Mouse (Mus musculus) spleen, adult 18-20 months (tissue): Measurements from ENCODE around the gene Mylip.

ENCODE experiments used
- DNase-seq, 2 experiments: peaks; one replicate each; pipeline ENCODE4 v3.0.0; 2022; ENCODE audit warnings: mixed read lengths in 2 of 2

The Mylip gene

DNA sequence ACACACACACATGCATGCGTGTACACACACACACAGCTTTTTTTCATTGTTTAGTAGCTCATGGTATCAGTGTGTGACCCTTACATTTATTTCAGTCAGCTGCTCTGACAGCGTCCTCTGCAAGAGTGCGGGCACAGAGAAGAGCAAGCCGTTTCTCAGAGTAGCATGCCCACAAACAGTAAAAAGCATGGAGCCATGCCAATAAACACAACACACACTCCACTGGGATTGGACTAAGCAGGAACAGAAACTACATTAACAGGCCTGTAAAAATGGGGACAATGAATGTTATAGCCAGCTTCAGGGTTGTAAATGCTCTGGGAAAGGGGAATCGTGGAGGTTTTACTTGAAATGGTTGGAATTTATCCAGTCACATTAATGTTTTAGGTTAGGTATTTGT lies 50.7 kb downstream of the Mylip start:
- no peak for DNase-seq

- DNase-seq = no peak
Measured at GRCm38 (mm10) chr13:45442451-45442850, 52.9 kb downstream of the Mylip start.

- peak; percentile 55 to 65 for DNase-seq
Measured at GRCm38 (mm10) chr13:45442918-45443535, 53.5 kb downstream of the Mylip start.

DNA sequence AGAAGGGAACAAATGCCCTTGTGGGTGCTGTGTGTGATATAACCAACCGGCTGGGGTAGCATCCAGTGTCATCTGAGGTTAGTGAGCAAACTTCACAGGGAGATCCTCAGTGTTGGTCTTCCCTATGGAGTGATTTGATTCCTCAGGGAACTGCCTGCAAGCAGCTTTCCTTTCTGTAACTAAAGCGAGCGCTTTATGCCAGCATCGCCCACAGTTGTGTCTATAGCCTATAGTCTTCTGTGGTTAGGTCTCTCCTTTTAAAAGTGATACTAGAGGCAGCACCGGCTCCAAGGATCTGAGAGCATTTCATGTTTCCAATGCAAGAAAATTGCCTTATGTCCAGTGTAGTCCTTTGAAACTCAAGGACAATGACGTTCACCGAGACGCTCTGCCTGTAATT lies 54.7 kb downstream of the Mylip start:
- no peak for DNase-seq

DNA sequence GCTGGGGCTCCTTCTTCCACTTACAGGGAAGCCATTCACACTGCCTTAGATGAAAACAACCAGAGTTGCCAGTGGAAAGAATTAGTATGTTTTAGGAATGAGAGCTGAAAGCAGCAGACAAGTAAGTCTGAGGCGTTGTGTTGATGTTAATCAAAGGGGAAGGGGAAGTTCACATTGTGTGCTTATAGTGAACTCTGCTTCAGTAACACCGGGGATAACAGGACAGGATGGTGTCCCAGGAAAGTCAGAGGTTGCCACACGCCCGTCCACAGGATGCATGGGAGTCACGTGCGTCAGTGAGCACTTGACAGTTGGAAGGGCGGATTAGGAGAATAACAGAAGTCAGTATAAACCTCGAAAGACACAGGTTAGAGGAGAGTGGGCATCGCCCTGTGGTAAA lies 55.1 kb downstream of the Mylip start:
- DNase-seq = no peak

- DNase-seq = no peak
Measured at GRCm38 (mm10) chr13:45446636-45447035, 57.1 kb downstream of the Mylip start.

- no peak for DNase-seq
Measured at GRCm38 (mm10) chr13:45452437-45452836, 62.9 kb downstream of the Mylip start.

DNA sequence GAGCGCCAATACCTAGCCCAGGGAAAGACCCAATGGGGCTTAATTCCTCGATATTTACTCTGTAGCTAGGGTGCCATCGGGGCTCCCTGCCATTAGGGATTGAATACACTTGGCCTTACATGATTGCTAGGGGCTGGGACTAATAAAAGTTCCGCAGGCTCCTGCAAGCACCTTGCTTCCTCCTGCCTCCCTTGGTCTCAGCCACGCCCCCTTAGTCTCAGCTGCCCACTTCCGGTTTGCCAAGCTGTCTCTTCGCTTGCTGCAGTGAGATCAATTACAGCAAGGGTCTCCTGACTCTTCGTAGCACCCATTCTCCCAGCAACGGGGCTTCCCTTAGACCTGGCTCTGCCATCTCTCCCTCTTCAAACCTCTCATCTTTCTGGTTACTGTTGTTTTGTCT lies 63.5 kb downstream of the Mylip start:
- peak; percentile 46 to 53 for DNase-seq

DNA sequence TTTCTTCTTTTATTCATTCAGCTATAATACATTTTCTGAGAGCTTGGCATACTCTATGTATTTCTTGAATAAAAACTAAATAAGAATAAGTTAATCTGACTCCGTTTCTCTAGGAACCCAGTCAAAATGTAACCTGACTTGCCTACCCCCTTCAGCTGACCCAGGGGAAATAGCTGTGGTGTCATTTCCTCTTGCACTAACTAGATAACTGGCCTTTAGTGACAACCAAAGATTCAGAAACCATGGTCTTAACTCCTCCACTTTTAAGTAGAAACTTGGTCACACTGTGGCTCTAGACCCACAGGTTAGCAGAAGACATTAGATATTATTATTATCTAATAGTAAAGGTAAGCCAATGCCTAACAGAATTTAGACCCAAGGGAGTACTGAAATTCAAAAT lies 64.5 kb downstream of the Mylip start:
- DNase-seq = no peak

GRCm38 (mm10) chr13:45454641-45455040 lies 65.1 kb downstream of the Mylip start:
- DNase-seq = no peak

DNA sequence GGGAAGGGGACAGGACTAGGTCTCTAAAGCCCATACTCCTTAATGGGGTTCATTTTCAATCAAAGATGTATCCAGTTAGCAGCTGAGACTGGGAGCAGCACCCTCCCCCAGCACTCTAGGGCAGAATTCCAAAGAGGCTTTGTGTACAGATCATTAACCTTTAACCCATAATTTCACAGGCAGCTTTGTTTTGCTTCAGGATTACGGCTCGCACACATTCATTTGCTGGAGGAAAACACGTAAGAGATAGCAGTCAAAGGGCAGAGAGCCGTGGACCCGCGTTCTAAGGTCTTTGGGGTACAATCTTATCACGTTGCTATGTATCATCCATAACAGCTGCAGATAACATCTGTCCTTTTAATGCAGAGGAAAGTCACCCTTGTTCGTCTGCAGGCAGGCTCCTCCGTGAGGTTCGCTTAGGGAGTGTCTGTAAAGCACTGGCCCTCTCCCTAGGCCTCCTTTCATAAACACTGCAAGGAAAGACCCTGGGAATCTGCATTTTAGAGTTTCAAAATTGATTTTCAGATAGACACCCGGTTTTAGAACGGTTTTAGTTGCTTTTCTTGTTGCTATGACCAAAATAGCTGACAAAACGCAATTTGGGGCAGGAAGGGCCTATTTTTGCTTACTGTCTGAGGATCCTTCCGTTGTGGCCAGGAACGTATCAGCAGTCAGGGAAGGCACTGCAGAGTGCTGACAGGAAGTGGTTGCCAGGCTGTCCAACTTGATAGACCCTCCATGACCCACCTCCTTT lies 65.7 kb downstream of the Mylip start:
- no peak for DNase-seq

- no peak for DNase-seq
Measured at GRCm38 (mm10) chr13:45455862-45456192, 66.3 kb downstream of the Mylip start.

- DNase-seq = no peak
Measured at GRCm38 (mm10) chr13:45457459-45457858, 67.9 kb downstream of the Mylip start.

DNA sequence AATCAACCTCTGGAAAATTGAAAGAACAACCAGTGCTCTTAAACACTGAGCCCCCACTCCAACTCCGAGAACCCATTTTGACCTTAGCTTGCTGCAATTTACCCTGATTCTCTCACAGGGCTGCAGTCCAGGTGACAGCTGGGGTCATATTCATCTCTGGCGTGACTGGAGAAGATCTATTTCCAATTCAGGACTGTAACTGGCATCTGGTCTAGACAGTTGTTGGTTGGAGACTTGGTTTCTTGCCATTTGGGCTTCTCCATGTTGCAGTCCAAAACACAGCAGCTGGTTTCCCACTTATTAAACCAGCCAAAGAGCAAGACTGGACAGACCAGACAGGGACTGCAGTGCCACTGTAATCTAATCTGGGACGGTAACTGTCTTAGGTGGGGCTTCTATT lies 70.6 kb downstream of the Mylip start:
- no peak for DNase-seq

DNA sequence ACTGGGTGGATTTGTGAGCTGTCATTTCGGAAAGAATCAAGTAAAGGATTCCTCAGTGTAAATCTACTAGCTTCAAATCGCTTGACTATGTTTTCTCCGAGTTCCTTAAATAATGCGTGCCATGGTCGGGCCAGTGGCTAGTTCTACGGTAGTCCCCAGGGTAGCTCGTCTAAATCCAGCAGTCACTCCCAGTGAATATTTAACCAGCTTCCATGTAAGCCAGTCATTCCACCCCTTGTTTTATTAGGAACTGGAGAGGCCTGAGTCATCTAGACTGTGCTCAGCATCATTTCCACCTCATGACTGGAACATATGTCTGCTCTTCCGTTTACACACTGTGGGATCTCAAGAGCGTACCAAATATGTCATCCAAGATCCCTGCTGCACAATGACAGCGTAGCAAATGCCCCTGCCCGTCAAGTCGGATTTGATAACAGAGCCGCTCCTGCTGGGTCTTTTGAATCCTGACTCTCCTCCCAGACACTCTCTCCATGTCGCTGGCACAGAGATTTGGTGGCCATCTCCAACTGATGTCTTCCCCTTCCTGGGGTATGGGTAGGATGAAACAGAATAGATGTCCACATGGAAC lies 71.9 kb downstream of the Mylip start:
- no peak for DNase-seq
